Mouse (Mus musculus): Measurements from ENCODE around the gene Tgfbr3.

DNA sequence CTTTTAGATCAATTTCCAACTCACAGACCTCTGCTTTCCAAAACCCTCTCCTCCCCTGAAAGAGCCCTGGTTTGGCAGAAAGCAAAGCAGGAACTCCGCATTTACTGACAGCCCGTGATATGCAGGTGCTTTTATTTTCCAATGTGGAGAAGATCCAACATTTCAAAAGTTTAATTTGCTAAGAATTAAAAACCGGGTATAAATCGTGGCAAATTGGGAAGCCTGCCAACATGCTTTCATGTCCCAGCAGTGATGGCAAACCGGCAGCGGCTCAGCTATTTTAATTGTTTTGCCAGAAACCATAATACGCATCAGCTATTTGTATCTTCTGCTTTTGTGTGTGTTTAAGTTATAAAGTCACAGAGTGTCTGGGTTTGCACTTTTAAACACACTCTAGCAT, 162.9 kb downstream of the Tgfbr3 start:
- TF ChIP-seq CTCF (IDR thresholded peaks at IDR 0.05; ENCODE audit: borderline replicate concordance, insufficient read depth, low read length) (no peak), POLR2A (IDR thresholded peaks at IDR 0.05; ENCODE audit: low read depth, low read length) (no peak)

Measured in embryonic fibroblast, embryonic 13.5 days (primary cell).